Mouse (Mus musculus) brain, embryonic 14.5 days (tissue): ENCODE results near the gene Nsun2.

ENCODE experiments used
- CTCF ChIP-seq: fragments of 200-500 bp; IDR thresholded peaks from 2 replicates; pipeline ENCODE4 v1.5.1; 2012; ENCODE audit warnings: inconsistent platforms, mild to moderate bottlenecking, moderate library complexity, borderline replicate concordance; ENCODE audit not compliant: insufficient read depth, insufficient read length; ENCODE audit errors: extremely low read depth
- POLR2A ChIP-seq: fragments of 200-500 bp; IDR thresholded peaks from 2 replicates; pipeline ENCODE4 v1.6.1; 2012; ENCODE audit warnings: mild to moderate bottlenecking, inconsistent platforms, borderline replicate concordance; ENCODE audit not compliant: poor library complexity, insufficient read depth, insufficient read length, severe bottlenecking; ENCODE audit errors: extremely low read depth

GRCm38 (mm10) chr13:69642656-69643216 is 109.2 kb downstream of the Nsun2 start:
- TF ChIP-seq CTCF (no peak), POLR2A (no peak)
